Mouse (Mus musculus) Patski (cell line): ENCODE measurements at regions not wholly inside any gene's neighbourhood (a gene's known extent, or its start where the extent isn't known, plus 50 kb on each side); places are given as distances from the start of the nearest gene placed in this dataset.

Source experiments
- ATAC-seq: fragments of 100-300 bp; one replicate; pipeline ENCODE4 v1.8.0; 2021
- CTCF ChIA-PET: fragments of 350-600 bp; sonication (Branson Sonifier 250); formaldehyde crosslinking; loops from one replicate; lab custom pipeline; 2022; ENCODE audit warnings: inconsistent platforms; lab: Charles Lee
- POLR2A ChIA-PET: fragments of 350-600 bp; sonication (Branson Sonifier 250); formaldehyde crosslinking; loops from one replicate; lab custom pipeline; 2022; ENCODE audit warnings: antibody characterized with exemption, inconsistent platforms; lab: Charles Lee
- DNase-seq: peaks from one replicate; pipeline ENCODE4 v3.0.0-alpha.2; 2011; ENCODE audit warnings: low read depth, low spot score
- H3K27me3 ChIP-seq: fragments of 371-371 bp; one replicate; pipeline ENCODE4 v1.5.1; 2021
- CTCF ChIP-seq: fragments of 100-300 bp; IDR thresholded peaks from one replicate; pipeline ENCODE4 v1.5.1; 2021
- in situ Hi-C: fragments of 300-500 bp; cut with MboI; formaldehyde crosslinking; loops from 3 replicates; pipeline ENCODE4 v1.11.1; 2018; ENCODE audit warnings: low pct_unique_long_range_greater_than_20kb, mixed read lengths

GRCm38 (mm10) chr16:77166722-77167121 is 153.2 kb downstream of the Usp25 start:
- in situ Hi-C loops: loop anchor here (25.0 kb wide), 1 partner anchor 271 kb away; no protein-coding TSS in a partner anchor
- DNase-seq: no peak
- CTCF ChIA-PET: interaction anchor here (0.6 to 2.5 kb wide), 5 partner anchors 13 to 990 kb away, joined by 3 to 12 read pairs (median 4); no protein-coding TSS in a partner anchor
- peak; percentile 71 for TF ChIP-seq CTCF
- POLR2A ChIA-PET: no interaction called here
- ATAC-seq: no peak
- H3K27me3 ChIP-seq: peaks cover 5% of the 10 kb centered on the region

GRCm38 (mm10) chr16:77173026-77173692 is 159.7 kb downstream of the Usp25 start:
- CTCF ChIA-PET: interaction anchor here (0.6 to 2.0 kb wide), 2 partner anchors 9 to 998 kb away, joined by 3 to 4 read pairs; no protein-coding TSS in a partner anchor
- DNase-seq (no peak), ATAC-seq (no peak)
- in situ Hi-C loops: loop anchor here (25.0 kb wide), 1 partner anchor 264 kb away; no protein-coding TSS in a partner anchor
- POLR2A ChIA-PET: no interaction called here
- H3K27me3 ChIP-seq: peaks cover 18% of the 10 kb centered on the region
- no peak for TF ChIP-seq CTCF

- in situ Hi-C loops: loop anchor here (25.0 kb wide), 1 partner anchor 262 kb away; no protein-coding TSS in a partner anchor
- no peak for TF ChIP-seq CTCF
- ChIA-PET POLR2A (interaction anchor here (0.8 kb wide), 1 partner anchor 247 kb away, joined by 4 read pairs; no protein-coding TSS in a partner anchor), CTCF (interaction anchor here (2.0 kb wide), 1 partner anchor 10 kb away, joined by 4 read pairs; no protein-coding TSS in a partner anchor)
- DNase-seq: no peak
- ATAC-seq: no peak
- H3K27me3 ChIP-seq: peaks cover 30% of the 10 kb centered on the region
These were observed 161.4 kb downstream of the Usp25 start for GRCm38 (mm10) chr16:77174744-77175432.

GRCm38 (mm10) chr16:77180990-77181389 is 167.5 kb downstream of the Usp25 start:
- TF ChIP-seq CTCF: no peak
- in situ Hi-C loops: no loop called here
- POLR2A ChIA-PET: no interaction called here
- ATAC-seq (no peak), DNase-seq (no peak)
- CTCF ChIA-PET: no interaction called here
- peaks cover 32% of the 10 kb centered on the region for H3K27me3 ChIP-seq
